Mouse (Mus musculus) intestine, embryonic 14.5 days (tissue): ENCODE results near the gene Ablim2. TPM values are rescaled to one million over a fixed set of nuclear protein-coding genes. Genes with fewer than 3 reads are reported as not detected.

ENCODE experiments used
- ATAC-seq: fragments of 200-750 bp; cut with Nextera tagmentation; replicated peaks from 2 replicates; pipeline ENCODE4 v1.8.0; 2017; ENCODE audit warnings: low read depth, moderate number of reproducible peaks, moderate TSS enrichment, moderate library complexity; ENCODE audit not compliant: low FRiP score, low TSS enrichment
- DNase-seq: peaks from one replicate; pipeline ENCODE4 v3.0.0-alpha.2; 2018; ENCODE audit warnings: low spot score
- H3K27ac ChIP-seq: fragments of 300-500 bp; sonication (generic); 2 replicates; pipeline ENCODE4 v1.5.1; 2014; ENCODE audit warnings: low read depth, mild to moderate bottlenecking, control low read depth
- H3K27me3 ChIP-seq: fragments of 300-500 bp; sonication (generic); replicated peaks from 2 replicates; pipeline ENCODE4 v1.6.1; 2014; ENCODE audit warnings: low read length, control low read depth; ENCODE audit not compliant: control insufficient read depth, insufficient read depth
- H3K36me3 ChIP-seq: fragments of 300-500 bp; sonication (generic); 2 replicates; pipeline ENCODE4 v1.6.1; 2014; ENCODE audit warnings: low read length, control low read depth; ENCODE audit not compliant: control insufficient read depth, insufficient read depth
- H3K4me1 ChIP-seq: fragments of 300-500 bp; sonication (generic); replicated peaks from 2 replicates; pipeline ENCODE4 v1.6.1; 2014; ENCODE audit warnings: low read length, control low read depth, mixed read lengths; ENCODE audit not compliant: control insufficient read depth, insufficient read depth
- H3K4me2 ChIP-seq: fragments of 300-500 bp; sonication (generic); 2 replicates; pipeline ENCODE4 v1.6.1; 2014; ENCODE audit warnings: low read length
- H3K4me3 ChIP-seq: fragments of 300-500 bp; sonication (generic); 2 replicates; pipeline ENCODE4 v1.5.1; 2014; ENCODE audit warnings: low read depth, low read length, control low read depth, mixed read lengths
- H3K9ac ChIP-seq: fragments of 300-500 bp; sonication (generic); 2 replicates; pipeline ENCODE4 v1.6.1; 2014; ENCODE audit warnings: mild to moderate bottlenecking, low read length
- H3K9me3 ChIP-seq: fragments of 300-500 bp; sonication (generic); 2 replicates; pipeline ENCODE4 v1.6.1; 2016; ENCODE audit warnings: low read length, control low read depth; ENCODE audit not compliant: control insufficient read depth
- WGBS: fragments of 180-500 bp; shearing (Covaris S2); extraction: QIAGEN DNeasy Blood & Tissue Kit; methylation state at CpG from one replicate; pipeline ENCODE4 v1.1.7; 2014; 5-methylcytosine and 5-hydroxymethylcytosine counted together
- polyA plus RNA-seq: library from polyadenylated mRNA; unstranded; fragments of >200 nt; fragmentation: Nextera tagmentation; extraction: Ambion mirVana; gene quantifications from 2 replicates; pipeline ENCODE4 v1.2.1, GENCODE M21; 2014

Ablim2 gene
- polyA plus RNA-seq, 1 experiment from 2014 or later: 4.4 TPM

- Histone ChIP-seq H3K27ac (no peak overlapping the region), H3K4me1 (no peaks in the 10 kb centered on the region), H3K9ac (no peak overlapping the region), H3K4me2 (no peak overlapping the region), H3K4me3 (no peak overlapping the region), H3K27me3 (no peaks in the 10 kb centered on the region), H3K9me3 (no peaks in the 10 kb centered on the region), H3K36me3 (no peaks in the 10 kb centered on the region)
- no peak for ATAC-seq
- 84% methylated on average over 12 of the region's 12 CpGs for WGBS
- no peak for DNase-seq
These were observed 30.2 kb downstream of the Ablim2 start for GRCm38 (mm10) chr5:35787847-35788246.

DNA sequence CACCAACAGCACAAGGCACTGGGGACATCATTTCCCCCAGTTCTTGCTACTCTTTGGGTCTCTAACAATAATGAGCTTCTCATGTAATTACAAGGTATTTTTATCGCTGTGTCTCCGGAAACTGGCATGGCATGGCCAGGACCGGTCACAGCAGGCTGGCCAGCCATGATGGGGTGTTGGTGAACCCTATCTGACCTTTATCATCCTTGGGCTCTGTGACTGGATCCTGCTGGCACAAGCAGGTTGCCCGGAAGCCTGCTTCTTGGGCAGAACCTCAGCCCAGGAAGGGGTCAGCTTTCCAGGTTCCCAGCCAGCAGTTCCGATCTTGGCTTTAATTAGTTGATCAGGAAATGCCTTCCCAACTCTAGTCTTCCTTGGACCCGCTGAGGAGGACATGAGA, 31.0 kb downstream of the Ablim2 start:
- Histone ChIP-seq H3K4me1 (no peaks in the 10 kb centered on the region), H3K9me3 (no peaks in the 10 kb centered on the region), H3K36me3 (no peaks in the 10 kb centered on the region), H3K4me2 (no peak overlapping the region), H3K4me3 (no peak overlapping the region), H3K9ac (no peak overlapping the region), H3K27ac (no peak overlapping the region), H3K27me3 (no peaks in the 10 kb centered on the region)
- ATAC-seq (no peak), DNase-seq (no peak)
- 76% methylated on average over 6 of the region's 6 CpGs for WGBS

GRCm38 (mm10) chr5:35789697-35790096, 32.0 kb downstream of the Ablim2 start:
- Histone ChIP-seq H3K4me3 (no peak overlapping the region), H3K27me3 (no peaks in the 10 kb centered on the region), H3K9ac (no peak overlapping the region), H3K27ac (no peak overlapping the region), H3K9me3 (no peaks in the 10 kb centered on the region), H3K4me1 (no peaks in the 10 kb centered on the region), H3K36me3 (no peaks in the 10 kb centered on the region), H3K4me2 (no peak overlapping the region)
- DNase-seq (no peak), ATAC-seq (no peak)
- WGBS: 71% methylated on average over 3 of the region's 3 CpGs

- Histone ChIP-seq H3K27ac (no peak overlapping the region), H3K36me3 (no peaks in the 10 kb centered on the region), H3K9me3 (no peaks in the 10 kb centered on the region), H3K4me3 (no peak overlapping the region), H3K9ac (no peak overlapping the region), H3K4me1 (no peaks in the 10 kb centered on the region), H3K4me2 (no peak overlapping the region), H3K27me3 (no peaks in the 10 kb centered on the region)
- ATAC-seq (peak; percentile 55; the same call in 1 of the 2 replicates), DNase-seq (no peak)
- WGBS: 44% methylated on average over 10 of the region's 10 CpGs
These were observed 32.8 kb downstream of the Ablim2 start for GRCm38 (mm10) chr5:35790387-35791065.

- Histone ChIP-seq H3K4me3 (no peak overlapping the region), H3K4me1 (peaks cover 3% of the 10 kb centered on the region; the same call in 1 of the 2 replicates), H3K27me3 (no peaks in the 10 kb centered on the region), H3K9ac (no peak overlapping the region), H3K36me3 (no peaks in the 10 kb centered on the region), H3K9me3 (no peaks in the 10 kb centered on the region), H3K4me2 (no peak overlapping the region), H3K27ac (no peak overlapping the region)
- 82% methylated on average over 4 of the region's 4 CpGs for WGBS
- DNase-seq (no peak), ATAC-seq (no peak)
These were observed 36.3 kb downstream of the Ablim2 start for GRCm38 (mm10) chr5:35793971-35794370.

- H3K4me1 ChIP-seq: peaks cover 3% of the 10 kb centered on the region; the same call in 1 of the 2 replicates
- H3K27me3 ChIP-seq: no peaks in the 10 kb centered on the region
- WGBS: 68% methylated on average over 4 of the region's 4 CpGs
- H3K36me3 ChIP-seq: no peaks in the 10 kb centered on the region
- H3K27ac ChIP-seq: no peak overlapping the region
- no peaks in the 10 kb centered on the region for H3K9me3 ChIP-seq
- ATAC-seq: no peak
- H3K4me2 ChIP-seq: no peak overlapping the region
- DNase-seq: no peak
- H3K4me3 ChIP-seq: no peak overlapping the region
- no peak overlapping the region for H3K9ac ChIP-seq
These were observed 37.3 kb downstream of the Ablim2 start for GRCm38 (mm10) chr5:35794942-35795341.

DNA sequence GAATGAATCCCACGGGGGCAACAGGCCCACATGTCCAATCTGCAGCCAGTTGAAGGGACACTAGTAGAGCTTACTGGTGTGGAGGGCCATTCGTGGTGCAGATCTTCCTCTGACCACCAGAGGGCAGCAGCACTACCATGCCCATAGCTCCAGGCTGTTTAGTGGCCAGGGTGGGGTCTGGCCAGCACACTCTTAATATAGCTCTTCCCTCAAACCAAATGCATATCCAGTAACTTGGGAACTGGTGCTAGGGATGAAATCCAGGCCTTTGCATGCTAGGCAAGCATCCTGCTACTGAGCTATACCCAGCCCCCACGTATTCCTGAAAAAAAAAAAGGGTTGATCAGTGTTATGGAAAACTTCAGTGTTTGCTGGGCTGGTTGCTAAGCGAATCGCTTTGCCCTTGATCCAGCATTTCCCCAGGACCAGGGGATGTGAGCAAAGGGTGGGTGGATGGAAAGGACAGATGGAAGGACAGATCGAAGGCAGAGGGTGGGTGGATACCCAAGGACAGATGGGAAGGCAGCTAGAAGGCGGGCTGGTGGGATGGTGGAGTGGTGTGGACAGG, 37.9 kb downstream of the Ablim2 start:
- 59% methylated on average over 7 of the region's 7 CpGs for WGBS
- H3K27ac ChIP-seq: no peak overlapping the region
- no peak overlapping the region for H3K4me3 ChIP-seq
- peaks cover 3% of the 10 kb centered on the region; the same call in 1 of the 2 replicates for H3K4me1 ChIP-seq
- H3K27me3 ChIP-seq: no peaks in the 10 kb centered on the region
- H3K9me3 ChIP-seq: no peaks in the 10 kb centered on the region
- DNase-seq (peak; percentile 85), ATAC-seq (peak; percentile 68)
- no peak overlapping the region for H3K9ac ChIP-seq
- H3K36me3 ChIP-seq: no peaks in the 10 kb centered on the region
- no peak overlapping the region for H3K4me2 ChIP-seq

GRCm38 (mm10) chr5:35796136-35796535, 38.5 kb downstream of the Ablim2 start:
- Histone ChIP-seq H3K36me3 (no peaks in the 10 kb centered on the region), H3K9ac (no peak overlapping the region), H3K27me3 (no peaks in the 10 kb centered on the region), H3K9me3 (no peaks in the 10 kb centered on the region), H3K4me1 (peaks cover 3% of the 10 kb centered on the region; the same call in 1 of the 2 replicates), H3K27ac (no peak overlapping the region), H3K4me3 (no peak overlapping the region), H3K4me2 (no peak overlapping the region)
- DNase-seq (no peak), ATAC-seq (no peak)
- 68% methylated on average over 5 of the region's 5 CpGs for WGBS

GRCm38 (mm10) chr5:35799090-35799489, 41.4 kb downstream of the Ablim2 start:
- Histone ChIP-seq H3K4me2 (no peak overlapping the region), H3K9ac (no peak overlapping the region), H3K27me3 (no peaks in the 10 kb centered on the region), H3K4me1 (peaks cover 3% of the 10 kb centered on the region; the same call in 1 of the 2 replicates), H3K36me3 (no peaks in the 10 kb centered on the region), H3K4me3 (no peak overlapping the region), H3K9me3 (no peaks in the 10 kb centered on the region), H3K27ac (no peak overlapping the region)
- DNase-seq (no peak), ATAC-seq (no peak)
- WGBS: 36% methylated on average over 5 of the region's 5 CpGs
